Mouse (Mus musculus) MEL (cell line): ENCODE measurements at regions not wholly inside any gene's neighbourhood (a gene's known extent, or its start where the extent isn't known, plus 50 kb on each side); places are given as distances from the start of the nearest gene placed in this dataset.
"Not testable (repeated sequence)": the region's sequence is repeated elsewhere in the genome, so short reads cannot be mapped to it uniquely, and the experiment has no call there.

Experiments used
- DNase-seq: peaks from one replicate; pipeline ENCODE4 v3.0.0; 2011; ENCODE audit warnings: low read depth, low spot score
- H3K27ac ChIP-seq: 2 replicates; pipeline ENCODE4 v1.5.1; 2012; ENCODE audit warnings: low read depth, mild to moderate bottlenecking, control low read depth, low read length, moderate library complexity; ENCODE audit not compliant: control insufficient read depth
- H3K27me3 ChIP-seq, 2 experiments: fragments of 150-350 bp in 1 of 2; sonication (generic) in 1 of 2; 2 replicates each; pipeline ENCODE4 v1.6.1; 2012; ENCODE audit warnings: low read length in 2 of 2, mild to moderate bottlenecking in 2 of 2, improper control_type of control experiment in 1 of 2, moderate library complexity in 1 of 2; ENCODE audit not compliant: insufficient read depth in 2 of 2, control insufficient read depth in 1 of 2
- H3K36me3 ChIP-seq, 2 experiments: 2 replicates each; pipeline ENCODE4 v1.6.1; 2012 to 2014; ENCODE audit warnings: low read length in 2 of 2, improper control_type of control experiment in 1 of 2, inconsistent platforms in 1 of 2, mild to moderate bottlenecking in 1 of 2; ENCODE audit not compliant: insufficient read depth in 2 of 2, control insufficient read depth in 1 of 2
- H3K4me1 ChIP-seq, 2 experiments: fragments of 150-350 bp in 1 of 2; sonication (generic) in 1 of 2; 2 replicates each; pipeline ENCODE4 v1.6.1; 2012; ENCODE audit warnings: low read length in 2 of 2, improper control_type of control experiment in 1 of 2, mild to moderate bottlenecking in 1 of 2; ENCODE audit not compliant: insufficient read depth in 2 of 2, control insufficient read depth in 1 of 2
- H3K4me3 ChIP-seq, 2 experiments: fragments of 150-350 bp in 1 of 2; sonication (generic) in 1 of 2; 2 replicates each; pipeline ENCODE4 v1.5.1; 2012; ENCODE audit warnings: low read depth in 2 of 2, low read length in 2 of 2, mild to moderate bottlenecking in 2 of 2, moderate library complexity in 2 of 2, control low read depth in 1 of 2, improper control_type of control experiment in 1 of 2; ENCODE audit not compliant: control insufficient read depth in 1 of 2, insufficient read depth in 1 of 2
- H3K79me2 ChIP-seq: 2 replicates; pipeline ENCODE4 v1.6.1; 2012; ENCODE audit warnings: mild to moderate bottlenecking, low read length, moderate library complexity; ENCODE audit not compliant: control insufficient read depth, poor library complexity, insufficient read depth
- H3K9ac ChIP-seq: 2 replicates; pipeline ENCODE4 v1.6.1; 2012; ENCODE audit warnings: low read depth, mild to moderate bottlenecking, control low read depth, low read length, moderate library complexity; ENCODE audit not compliant: control insufficient read depth, poor library complexity, severe bottlenecking
- H3K9me3 ChIP-seq: fragments of 150-350 bp; sonication (generic); replicated peaks from 2 replicates; pipeline ENCODE4 v1.6.1; 2012; ENCODE audit warnings: mild to moderate bottlenecking, low read length, improper control_type of control experiment, moderate library complexity; ENCODE audit not compliant: insufficient read depth
- BHLHE40 ChIP-seq: IDR thresholded peaks from 2 replicates; pipeline ENCODE4 v1.6.1; 2012; ENCODE audit warnings: low read depth, mild to moderate bottlenecking, inconsistent platforms, low read length, improper control_type of control experiment, borderline replicate concordance
- E2F4 ChIP-seq: IDR thresholded peaks from 2 replicates; pipeline ENCODE4 v1.6.1; 2011; ENCODE audit warnings: low read depth, low read length, improper control_type of control experiment, borderline replicate concordance
- ELF1 ChIP-seq: IDR thresholded peaks from 2 replicates; pipeline ENCODE4 v1.6.1; 2014; ENCODE audit warnings: low read depth, mild to moderate bottlenecking, inconsistent platforms, low read length, improper control_type of control experiment, moderate library complexity
- EP300 ChIP-seq, 2 experiments: IDR thresholded peaks; 2 replicates each; pipeline ENCODE4 v1.6.1; 2011; ENCODE audit warnings: improper control_type of control experiment in 2 of 2, low read length in 2 of 2, low read depth in 1 of 2, mild to moderate bottlenecking in 1 of 2
- ETS1 ChIP-seq: IDR thresholded peaks from 2 replicates; pipeline ENCODE4 v1.6.1; 2012; ENCODE audit warnings: low read depth, mild to moderate bottlenecking, inconsistent platforms, low read length, improper control_type of control experiment, moderate library complexity
- GATA1 ChIP-seq: IDR thresholded peaks from 2 replicates; pipeline ENCODE4 v1.6.1; 2011; ENCODE audit warnings: low read depth, low read length, improper control_type of control experiment
- MAX ChIP-seq: IDR thresholded peaks from 2 replicates; pipeline ENCODE4 v1.6.1; 2011; ENCODE audit warnings: low read length, improper control_type of control experiment
- MXI1 ChIP-seq: IDR thresholded peaks from 2 replicates; pipeline ENCODE4 v1.6.1; 2011; ENCODE audit warnings: mild to moderate bottlenecking, low read depth, low read length, improper control_type of control experiment
- MYB ChIP-seq: IDR thresholded peaks from 2 replicates; pipeline ENCODE4 v1.6.1; 2011; ENCODE audit warnings: mild to moderate bottlenecking, low read depth, low read length, improper control_type of control experiment
- POLR2A ChIP-seq, 2 experiments: IDR thresholded peaks; 2 replicates each; pipeline ENCODE4 v1.6.1; 2011 to 2012; ENCODE audit warnings: low read length in 2 of 2, mild to moderate bottlenecking in 2 of 2, control low read depth in 1 of 2, improper control_type of control experiment in 1 of 2, low read depth in 1 of 2, moderate library complexity in 1 of 2; ENCODE audit not compliant: control insufficient read depth in 1 of 2, insufficient read depth in 1 of 2, poor library complexity in 1 of 2
- POLR2AphosphoS2 ChIP-seq: IDR thresholded peaks from 2 replicates; pipeline ENCODE4 v1.6.1; 2011; ENCODE audit warnings: low read length, improper control_type of control experiment
- RAD21 ChIP-seq: IDR thresholded peaks from 2 replicates; pipeline ENCODE4 v1.6.1; 2011; ENCODE audit warnings: mild to moderate bottlenecking, low read depth, low read length, improper control_type of control experiment
- SIN3A ChIP-seq: IDR thresholded peaks from 2 replicates; pipeline ENCODE4 v1.6.1; 2012; ENCODE audit warnings: low read length, improper control_type of control experiment, inconsistent platforms
- SMC3 ChIP-seq: IDR thresholded peaks from 2 replicates; pipeline ENCODE4 v1.6.1; 2011; ENCODE audit warnings: low read depth, low read length, improper control_type of control experiment
- TAL1 ChIP-seq: IDR thresholded peaks from 2 replicates; pipeline ENCODE4 v1.6.1; 2012; ENCODE audit warnings: mild to moderate bottlenecking, inconsistent platforms, low read length, moderate library complexity, mixed read lengths
- USF1 ChIP-seq: IDR thresholded peaks from 2 replicates; pipeline ENCODE4 v1.6.1; 2014; ENCODE audit warnings: low read depth, mild to moderate bottlenecking, inconsistent platforms, low read length, improper control_type of control experiment, moderate library complexity
- USF2 ChIP-seq, 2 experiments: IDR thresholded peaks; 2 replicates each; pipeline ENCODE4 v1.6.1; 2011 to 2012; ENCODE audit warnings: improper control_type of control experiment in 2 of 2, low read length in 2 of 2, borderline replicate concordance in 1 of 2, inconsistent platforms in 1 of 2, low read depth in 1 of 2, mild to moderate bottlenecking in 1 of 2; ENCODE audit not compliant: insufficient read depth in 1 of 2
- ZC3H11A ChIP-seq: IDR thresholded peaks from 2 replicates; pipeline ENCODE4 v1.6.1; 2012; ENCODE audit warnings: low read depth, mild to moderate bottlenecking, inconsistent platforms, low read length, improper control_type of control experiment
- ZKSCAN1 ChIP-seq: IDR thresholded peaks from 2 replicates; pipeline ENCODE4 v1.6.1; 2012; ENCODE audit warnings: low read depth, mild to moderate bottlenecking, inconsistent platforms, low read length, improper control_type of control experiment, moderate library complexity
- ZMIZ1 ChIP-seq: IDR thresholded peaks from 2 replicates; pipeline ENCODE4 v1.6.1; 2012; ENCODE audit warnings: low read depth, mild to moderate bottlenecking, inconsistent platforms, low read length, improper control_type of control experiment, moderate library complexity

DNA sequence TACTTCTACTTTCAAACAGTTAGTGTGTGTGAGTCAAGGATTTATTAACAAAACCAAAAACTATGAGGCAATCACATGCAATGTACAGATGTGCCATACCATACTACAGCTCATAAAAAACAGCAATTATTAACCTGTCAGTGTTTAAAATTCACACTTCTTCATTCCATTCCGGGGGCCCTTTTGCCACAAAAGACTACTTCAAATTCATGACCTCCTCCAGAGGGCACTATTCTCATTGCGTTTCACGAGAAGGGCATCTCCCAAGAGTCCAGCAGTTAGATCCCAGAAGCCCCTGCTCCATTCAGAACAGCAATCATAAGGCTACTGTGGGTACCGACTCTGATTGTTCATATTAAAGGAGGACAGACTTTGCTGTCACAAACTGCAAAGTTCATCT, 118.0 kb upstream of the Nebl start:
- H3K27ac ChIP-seq: no peak overlapping the region
- H3K79me2 ChIP-seq: no peaks in the 10 kb centered on the region
- no peaks in the 10 kb centered on the region for H3K27me3 ChIP-seq
- H3K4me1 ChIP-seq: no peaks in the 10 kb centered on the region
- no peaks in the 10 kb centered on the region for H3K36me3 ChIP-seq
- DNase-seq: no peak
- no peaks in the 10 kb centered on the region for H3K9me3 ChIP-seq
- no peak overlapping the region for H3K4me3 ChIP-seq
- no peak overlapping the region for H3K9ac ChIP-seq
- TF ChIP-seq USF2 (IDR thresholded peaks at IDR 0.05; ENCODE audit: borderline replicate concordance in 1 of 2, insufficient read depth in 1 of 2, low read depth in 1 of 2, low read length in 2 of 2) (no peak), POLR2AphosphoS2 (no peak), E2F4 (no peak), SMC3 (no peak), EP300 (IDR thresholded peaks at IDR 0.05; ENCODE audit: low read depth in 1 of 2, low read length in 2 of 2) (no peak)

DNA sequence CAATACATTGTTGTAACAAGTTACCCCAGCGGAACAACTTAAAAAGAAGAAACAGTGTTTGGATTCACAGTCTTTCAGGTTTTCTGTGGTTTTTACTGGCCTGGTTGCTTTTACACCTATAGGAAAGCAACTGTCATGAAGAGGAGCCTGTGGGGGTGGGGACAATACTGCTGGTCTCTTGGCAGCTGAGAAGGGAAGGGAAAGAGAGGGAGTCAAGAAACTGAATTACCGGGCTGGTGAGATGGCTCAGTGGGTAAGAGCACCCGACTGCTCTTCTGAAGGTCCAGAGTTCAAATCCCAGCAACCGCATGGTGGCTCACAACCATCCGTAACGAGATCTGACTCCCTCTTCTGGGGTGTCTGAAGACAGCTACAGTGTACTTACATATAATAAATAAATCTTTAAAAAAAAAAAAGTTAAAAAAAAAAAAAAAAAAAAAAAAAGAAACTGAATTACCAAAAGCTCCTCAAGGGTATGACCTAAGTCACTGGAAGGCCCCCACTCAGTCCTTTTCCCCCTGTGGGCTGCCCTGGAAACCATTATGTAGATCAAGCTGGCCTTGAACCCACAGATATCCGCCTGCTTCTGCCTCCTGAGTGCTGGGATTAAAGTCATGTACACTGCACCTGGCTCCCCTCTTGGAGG, 114.3 kb upstream of the Nebl start:
- not testable (repeated sequence) for H3K9ac ChIP-seq, H3K36me3 ChIP-seq, H3K79me2 ChIP-seq, H3K4me3 ChIP-seq, H3K4me1 ChIP-seq, H3K9me3 ChIP-seq, H3K27ac ChIP-seq, DNase-seq, H3K27me3 ChIP-seq

DNA sequence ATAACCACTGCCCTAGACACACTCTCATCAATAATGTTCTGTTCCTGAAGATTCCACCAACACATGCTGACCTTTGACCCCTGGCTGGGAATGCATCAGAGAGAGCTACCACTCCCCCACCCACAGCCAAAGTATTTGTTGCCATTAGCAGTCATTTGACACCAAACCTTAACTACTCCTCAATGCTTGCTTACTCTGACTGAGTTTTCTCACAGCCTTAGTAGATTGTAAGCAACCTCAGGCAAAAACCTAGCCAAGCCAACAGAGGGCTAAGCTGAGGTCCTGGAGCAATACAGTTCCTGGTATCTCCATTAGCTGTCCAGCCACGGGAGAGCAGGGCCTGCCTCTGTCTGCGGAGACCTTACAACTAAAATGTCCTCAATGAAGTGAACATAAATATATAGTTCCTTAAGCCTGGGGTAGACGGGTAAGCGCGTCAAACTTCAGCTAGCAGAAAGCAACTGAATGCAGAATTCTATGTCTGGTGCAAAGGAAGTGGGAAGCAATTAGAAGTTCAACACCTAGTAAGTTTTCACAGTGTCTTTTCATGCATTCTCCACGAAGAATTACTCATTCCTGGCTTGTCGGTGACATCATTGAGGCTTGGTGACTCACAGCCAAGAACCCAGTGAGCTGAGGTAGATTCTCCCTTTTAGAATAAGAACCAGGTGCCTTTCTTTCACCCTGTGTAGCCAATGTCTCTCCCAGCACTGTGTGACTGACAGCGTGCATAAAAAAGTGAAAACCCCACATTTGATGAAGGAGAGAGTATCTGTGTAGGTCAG, 113.6 kb upstream of the Nebl start:
- TF ChIP-seq ELF1 (no peak), BHLHE40 (no peak), MAX (no peak), POLR2A (IDR thresholded peaks at IDR 0.05; ENCODE audit: control insufficient read depth in 1 of 2, insufficient read depth in 1 of 2, low read depth in 1 of 2, low read length in 2 of 2, poor library complexity in 1 of 2) (no peak), ZKSCAN1 (no peak), USF1 (no peak), MXI1 (no peak), TAL1 (no peak), POLR2AphosphoS2 (no peak), RAD21 (no peak), ZC3H11A (no peak), SMC3 (no peak), GATA1 (no peak), ETS1 (no peak), SIN3A (no peak), ZMIZ1 (no peak), MYB (no peak)
- Histone ChIP-seq H3K79me2 (no peaks in the 10 kb centered on the region), H3K36me3 (no peaks in the 10 kb centered on the region), H3K4me3 (no peak overlapping the region), H3K9me3 (no peaks in the 10 kb centered on the region), H3K9ac (no peak overlapping the region), H3K4me1 (no peaks in the 10 kb centered on the region), H3K27ac (no peak overlapping the region), H3K27me3 (no peaks in the 10 kb centered on the region; a peak in 1 of 4 replicates)
- DNase-seq: no peak
